Mouse (Mus musculus): ENCODE data around the gene Rbx1.

DNA sequence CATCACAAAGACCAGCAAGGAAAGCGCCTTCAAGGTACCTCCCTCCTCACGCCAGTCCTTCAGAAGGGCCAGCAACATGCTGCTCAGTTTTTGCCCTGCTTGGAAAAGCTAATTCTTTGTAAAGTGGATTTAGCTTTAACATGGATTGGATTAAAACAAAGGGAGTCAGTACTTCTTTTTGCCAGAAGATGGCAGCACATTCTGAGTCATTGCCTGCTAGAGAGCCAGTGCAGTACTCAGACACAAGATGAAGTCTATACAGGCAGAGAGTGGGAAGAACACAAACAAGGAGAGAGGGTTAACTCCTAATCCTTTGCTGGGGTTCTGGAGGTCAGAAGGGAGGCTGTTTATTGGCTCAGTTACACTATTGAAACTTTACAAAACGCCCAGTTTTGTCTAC lies 17.6 kb upstream of the Rbx1 start:
- peak; percentile 27; the same call in 1 of the 2 replicates for TF ChIP-seq CTCF (IDR thresholded peaks at IDR 0.05; ENCODE audit: extremely low read depth, insufficient read depth, insufficient read length, insufficient replicate concordance)
- TF ChIP-seq POLR2A (IDR thresholded peaks at IDR 0.05; ENCODE audit: low read depth, low read length) = no peak
